ENCODE assay signal across 28 mouse cellular contexts in the genomic region with DNA sequence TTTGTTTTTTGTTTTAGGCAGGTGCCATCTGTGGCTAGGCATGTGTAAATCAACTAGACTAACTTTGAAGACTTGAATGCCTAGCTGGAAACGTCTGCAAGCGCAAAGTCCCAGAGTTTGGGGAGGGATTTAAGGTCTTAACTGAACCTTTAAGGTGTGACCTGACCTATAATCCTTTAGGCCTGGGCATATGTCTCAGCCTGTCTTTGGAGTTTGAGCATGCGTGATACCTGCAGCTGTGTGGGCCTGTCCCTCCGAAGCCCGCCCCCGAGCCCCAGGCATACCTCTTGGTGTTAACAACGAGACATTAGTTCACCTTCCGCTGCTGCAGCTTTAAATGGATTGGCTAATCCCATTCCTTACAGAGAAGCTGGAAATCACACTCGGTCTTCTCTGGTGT. TPM values are rescaled to one million over a fixed set of nuclear protein-coding genes. Genes with fewer than 3 reads are reported as not detected.
DNase-seq lines count a peak whose midpoint lies in the region; ATAC-seq lines count a peak whose summit lies in the region.
"Had no signal": no experiment of that assay in that cellular context is flagged by ENCODE, and none has a peak within 500 bp of the region (broad histone marks: within the 10 kb centered on the region; RNA-seq: fewer than 3 reads in every experiment).

No protein-coding gene starts in this region.

- H3K4me1 ChIP-seq in midbrain, embryonic 11.5 days (ENCODE audit: control insufficient read depth, insufficient read depth, low read length), result peaks cover 5% of the 10 kb centered on the region
- H3K4me1 ChIP-seq in midbrain, embryonic 13.5 days (replicated peaks), result peaks cover 14% of the 10 kb centered on the region
- H3K4me1 ChIP-seq in embryonic facial prominence, embryonic 15.5 days, result peaks cover 31% of the 10 kb centered on the region
- H3K4me1 ChIP-seq in stomach, embryonic 14.5 days (ENCODE audit: control insufficient read depth, insufficient read depth, low read length), result peaks cover 11% of the 10 kb centered on the region; the same call in 1 of the 2 replicates

- H3K9ac ChIP-seq in midbrain, embryonic 11.5 days (ENCODE audit: low read length), result no peak overlapping the region
- no peak overlapping the region for H3K9ac ChIP-seq in midbrain, embryonic 13.5 days (replicated peaks)
- no peak overlapping the region for H3K9ac ChIP-seq in embryonic facial prominence, embryonic 15.5 days
- no peak overlapping the region for H3K9ac ChIP-seq in stomach, embryonic 14.5 days (replicated peaks; ENCODE audit: low read depth, low read length)
- H3K9ac ChIP-seq: heart, embryonic 15.5 days; hindbrain, embryonic 15.5 days; limb, embryonic 15.5 days; liver, embryonic 14.5 days; lung, embryonic 14.5 days; neural tube, embryonic 13.5 days had no signal

- H3K36me3 ChIP-seq in midbrain, embryonic 11.5 days (ENCODE audit: control insufficient read depth, insufficient read depth, low read length), result no peaks in the 10 kb centered on the region
- H3K36me3 ChIP-seq in midbrain, embryonic 13.5 days, result no peaks in the 10 kb centered on the region
- H3K36me3 ChIP-seq in embryonic facial prominence, embryonic 15.5 days, result no peaks in the 10 kb centered on the region
- no peaks in the 10 kb centered on the region for H3K36me3 ChIP-seq in stomach, embryonic 14.5 days (ENCODE audit: control insufficient read depth, insufficient read depth, low read length)
- H3K36me3 ChIP-seq: heart, embryonic 15.5 days; hindbrain, embryonic 15.5 days; limb, embryonic 15.5 days; neural tube, embryonic 13.5 days had no signal

- no peaks in the 10 kb centered on the region for H3K9me3 ChIP-seq in midbrain, embryonic 11.5 days (ENCODE audit: control insufficient read depth, low read length)
- no peaks in the 10 kb centered on the region for H3K9me3 ChIP-seq in midbrain, embryonic 13.5 days
- H3K9me3 ChIP-seq in embryonic facial prominence, embryonic 15.5 days (replicated peaks), result no peaks in the 10 kb centered on the region
- H3K9me3 ChIP-seq in stomach, embryonic 14.5 days (ENCODE audit: control insufficient read depth, low read depth, low read length), result no peaks in the 10 kb centered on the region
- H3K9me3 ChIP-seq: heart, embryonic 15.5 days; hindbrain, embryonic 15.5 days; limb, embryonic 15.5 days; neural tube, embryonic 13.5 days had no signal

- 24% methylated on average over 9 of the region's 9 CpGs for WGBS in midbrain, embryonic 11.5 days
- WGBS in midbrain, embryonic 13.5 days, result 33% methylated on average over 9 of the region's 9 CpGs
- 46% methylated on average over 9 of the region's 9 CpGs for WGBS in embryonic facial prominence, embryonic 15.5 days
- WGBS in stomach, embryonic 14.5 days, result 35% methylated on average over 9 of the region's 9 CpGs

- peak; percentile 86 for DNase-seq in midbrain, embryonic 11.5 days (ENCODE audit: low spot score, missing footprints)
- no peak for DNase-seq in thymus, adult 18-20 months
- DNase-seq in adrenal gland, postnatal 36 days, result no peak
- no peak for DNase-seq in right cerebral cortex, adult 18-20 months
- DNase-seq: adrenal gland, postnatal 10 days; cerebellum, adult 9-10 months; gastrocnemius, postnatal 14 days; heart, adult 2 months; heart, postnatal 36 days; kidney, postnatal 25 days; lung, embryonic 14.5 days; retina, postnatal 1 day had no signal

- no peak overlapping the region for H3K27ac ChIP-seq in midbrain, embryonic 11.5 days (ENCODE audit: low read depth, low read length)
- H3K27ac ChIP-seq in midbrain, embryonic 13.5 days, result no peak overlapping the region
- peak overlapping the region; percentile 31; the same call in 1 of the 2 replicates for H3K27ac ChIP-seq in embryonic facial prominence, embryonic 15.5 days (replicated peaks)
- peak overlapping the region; percentile 79 for H3K27ac ChIP-seq in stomach, embryonic 14.5 days (ENCODE audit: low read length)
- H3K27ac ChIP-seq: heart, adult 2 months; heart, embryonic 15.5 days; hindbrain, embryonic 15.5 days; layer of hippocampus, adult 2 months; limb, embryonic 15.5 days; liver, embryonic 14.5 days; neural tube, embryonic 13.5 days had no signal

- no peak overlapping the region for H3K4me2 ChIP-seq in midbrain, embryonic 11.5 days
- H3K4me2 ChIP-seq in midbrain, embryonic 13.5 days (replicated peaks), result no peak overlapping the region
- no peak overlapping the region for H3K4me2 ChIP-seq in embryonic facial prominence, embryonic 15.5 days (replicated peaks)
- H3K4me2 ChIP-seq in stomach, embryonic 14.5 days (replicated peaks; ENCODE audit: low read depth, low read length), result no peak overlapping the region
- H3K4me2 ChIP-seq: heart, embryonic 15.5 days; hindbrain, embryonic 15.5 days; limb, embryonic 15.5 days; lung, embryonic 14.5 days; neural tube, embryonic 13.5 days had no signal

- H3K27me3 ChIP-seq in midbrain, embryonic 11.5 days (ENCODE audit: control insufficient read depth, insufficient read depth, low read length), result no peaks in the 10 kb centered on the region
- H3K27me3 ChIP-seq in midbrain, embryonic 13.5 days, result no peaks in the 10 kb centered on the region
- H3K27me3 ChIP-seq in embryonic facial prominence, embryonic 15.5 days, result no peaks in the 10 kb centered on the region
- no peaks in the 10 kb centered on the region for H3K27me3 ChIP-seq in stomach, embryonic 14.5 days (ENCODE audit: control insufficient read depth, insufficient read depth, low read length)
- H3K27me3 ChIP-seq: heart, embryonic 15.5 days; hindbrain, embryonic 15.5 days; limb, embryonic 15.5 days; neural tube, embryonic 13.5 days had no signal

- H3K4me3 ChIP-seq in midbrain, embryonic 11.5 days (ENCODE audit: low read depth, low read length), result no peak overlapping the region
- H3K4me3 ChIP-seq in midbrain, embryonic 13.5 days (replicated peaks), result no peak overlapping the region
- H3K4me3 ChIP-seq in embryonic facial prominence, embryonic 15.5 days (replicated peaks), result no peak overlapping the region
- H3K4me3 ChIP-seq in stomach, embryonic 14.5 days (ENCODE audit: low read depth, low read length), result no peak overlapping the region
- H3K4me3 ChIP-seq: erythroblast, embryonic 14.5 days; heart, adult 2 months; heart, embryonic 15.5 days; hindbrain, embryonic 15.5 days; layer of hippocampus, adult 2 months; limb, embryonic 15.5 days; myocyte; neural tube, embryonic 13.5 days had no signal

- no peak for ATAC-seq in midbrain, embryonic 11.5 days (ENCODE audit: low FRiP score)
- ATAC-seq in midbrain, embryonic 13.5 days, result no peak
- ATAC-seq in embryonic facial prominence, embryonic 15.5 days (ENCODE audit: insufficient number of reproducible peaks, low FRiP score, low TSS enrichment, low read depth), result no peak
- no peak for ATAC-seq in stomach, embryonic 14.5 days (ENCODE audit: insufficient number of reproducible peaks, insufficient read depth, low FRiP score, low read depth)
- ATAC-seq: forebrain, embryonic 14.5 days; midbrain, embryonic 16.5 days had no signal

RNA-seq across cellular contexts. Expression of a gene that starts 3.2 kb away (rescaled TPM):
- polyA plus RNA-seq in midbrain, embryonic 11.5 days (2014; fragmentation: Nextera tagmentation; extraction: Ambion mirVana), result 54.6 and 60.4 TPM in 2 replicates
- 80.0 and 82.7 TPM in 2 replicates for polyA plus RNA-seq in midbrain, embryonic 13.5 days (2015; fragmentation: Nextera tagmentation; extraction: Ambion mirVana)
- 82.2 and 86.2 TPM in 2 replicates for polyA plus RNA-seq in embryonic facial prominence, embryonic 15.5 days (2015; fragmentation: Nextera tagmentation; extraction: Ambion mirVana)
- polyA plus RNA-seq in stomach, embryonic 14.5 days (2014; fragmentation: Nextera tagmentation; extraction: Ambion mirVana), result 51.5 and 51.6 TPM in 2 replicates
- total RNA-seq in adrenal gland, postnatal 36 days (2021), result 100 to 1,000 TPM; 128 to 136 TPM

RNA-seq across cellular contexts. Expression of a gene that starts 45.0 kb away (rescaled TPM):
- polyA plus RNA-seq in midbrain, embryonic 11.5 days (2014; fragmentation: Nextera tagmentation; extraction: Ambion mirVana), result 0.30 and 0.57 TPM in 2 replicates
- 0.31 and 0.54 TPM in 2 replicates for polyA plus RNA-seq in midbrain, embryonic 13.5 days (2015; fragmentation: Nextera tagmentation; extraction: Ambion mirVana)
- 1.6 and 2.1 TPM in 2 replicates for polyA plus RNA-seq in embryonic facial prominence, embryonic 15.5 days (2015; fragmentation: Nextera tagmentation; extraction: Ambion mirVana)
- 0.49 and 0.52 TPM in 2 replicates for polyA plus RNA-seq in stomach, embryonic 14.5 days (2014; fragmentation: Nextera tagmentation; extraction: Ambion mirVana)
- under 1 TPM; 0.23 to 0.76 TPM for total RNA-seq in adrenal gland, postnatal 36 days (2021)
- total RNA-seq: gastrocnemius, postnatal 14 days; heart, adult 2 months; heart, postnatal 36 days; layer of hippocampus, adult 2 months; megakaryocyte, adult 5-6 weeks had no signal
- polyA plus RNA-seq: C2C12; erythroblast, embryonic 14.5 days; forebrain, embryonic 14.5 days; heart, adult 2 months; spleen, adult 2 months had no signal

Comparison
In these comparisons a context has a peak if more than half of its experiments do, and no peak if none do; other contexts are left out.
1. H3K27ac ChIP-seq: peak in embryonic facial prominence, embryonic 15.5 days (single experiment) and stomach, embryonic 14.5 days (single experiment); none in midbrain, embryonic 11.5 days (single experiment) and midbrain, embryonic 13.5 days (single experiment).